Mouse (Mus musculus) telencephalon, adult 2 months (tissue): ENCODE results near the gene Gm4498.
"Not testable (repeated sequence)": the region's sequence is repeated elsewhere in the genome, so short reads cannot be mapped to it uniquely, and the experiment has no call there.

Source experiments
- DNase-seq: peaks from one replicate; pipeline ENCODE4 v3.0.0-alpha.2; 2011; ENCODE audit warnings: low read depth, low spot score

The Gm4498 gene

DNA sequence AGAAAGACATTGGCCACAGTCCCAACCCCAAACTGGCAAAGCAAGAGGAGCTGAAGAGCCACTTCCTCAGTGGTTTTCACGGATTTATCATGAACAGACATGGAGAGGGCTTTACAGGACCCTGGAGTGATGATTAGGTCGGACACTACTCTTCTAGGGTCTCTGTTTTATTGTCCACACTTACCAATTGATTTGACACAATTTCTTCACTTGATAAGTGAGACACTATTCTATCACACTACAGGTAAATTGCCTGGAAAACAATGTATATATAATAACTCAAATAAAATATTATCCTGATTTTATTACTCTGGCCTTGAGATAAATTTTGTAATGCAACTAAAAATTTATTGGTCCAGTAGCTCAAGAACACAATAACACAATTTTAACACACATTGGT is at the start of gene Gm4498:
TSS of gene Gm4498 (minus strand) at position 101 of the 400 bp plus-strand sequence.
- not testable (repeated sequence) for DNase-seq

- DNase-seq: not testable (repeated sequence)
Measured at GRCm38 (mm10) chr7:20262734-20263133, 29.1 kb upstream of the Gm4498 start, which contains the start of gene Gm5890. Gene Gm5890, minus strand, starts transcription at chr7:20262834.

- not testable (repeated sequence) for DNase-seq
Measured at GRCm38 (mm10) chr7:20205507-20205906, 28.1 kb downstream of the Gm4498 start, which contains the start of gene Gm6164. Gene Gm6164, minus strand, starts transcription at chr7:20205607.

DNA sequence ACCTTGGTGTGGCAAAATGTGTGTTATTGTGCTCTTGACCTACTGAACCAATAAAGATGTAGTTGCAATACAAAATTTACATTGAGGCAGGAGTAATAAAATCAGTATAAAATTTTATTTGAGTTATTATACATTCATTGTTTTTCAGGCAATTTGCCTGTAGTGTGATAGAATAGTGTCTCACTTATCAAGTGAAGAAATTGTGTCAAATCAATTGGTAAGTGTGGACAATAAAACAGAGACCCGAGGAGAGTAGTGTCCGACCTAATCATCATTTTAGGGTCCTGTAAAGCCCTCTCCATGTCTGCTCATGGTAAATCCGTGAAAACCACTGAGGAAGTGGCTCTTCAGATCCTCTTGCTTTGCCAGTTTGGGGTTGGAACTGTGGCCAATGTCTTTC is 40.2 kb downstream of the Gm4498 start, which contains the start of gene Vmn1r95:
TSS of gene Vmn1r95 (plus strand) at position 301 of the 400 bp plus-strand sequence.
- not testable (repeated sequence) for DNase-seq
